Mouse (Mus musculus): ENCODE results near the gene Sipa1.

DNA sequence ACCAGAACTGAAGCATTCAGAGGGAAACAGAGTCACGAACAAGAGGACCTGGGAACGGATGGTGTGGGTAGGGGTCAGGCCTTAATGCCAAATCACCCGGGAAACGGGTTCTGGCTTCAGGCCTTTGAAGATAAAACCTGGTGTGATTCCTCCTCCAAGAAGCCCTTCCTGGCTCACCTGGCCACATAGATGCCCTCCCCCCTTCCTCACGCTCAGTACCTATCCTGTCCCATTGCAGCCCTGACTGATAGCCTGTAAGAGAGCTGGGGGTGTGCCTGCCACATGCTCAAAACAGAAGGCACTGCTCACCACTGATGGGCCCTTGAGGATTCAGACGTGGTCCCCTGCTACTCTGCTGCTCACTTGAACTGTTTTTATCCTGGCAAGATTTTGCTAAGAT is 30.3 kb upstream of the Sipa1 start:
- TF ChIP-seq POLR2A (IDR thresholded peaks at IDR 0.05; ENCODE audit: borderline replicate concordance, control insufficient read depth, low read depth, low read length) (no peak), CTCF (IDR thresholded peaks at IDR 0.05; ENCODE audit: control insufficient read depth, insufficient read depth, low read length) (no peak)

Data from bone marrow, adult 2 months (tissue).